Mouse (Mus musculus) midbrain, embryonic 15.5 days (tissue): ENCODE results near the gene Fhod1. TPM values are rescaled to one million over a fixed set of nuclear protein-coding genes. Genes with fewer than 3 reads are reported as not detected.

Experiments used
- ATAC-seq: fragments of 200-750 bp; cut with Nextera tagmentation; replicated peaks from 2 replicates; pipeline ENCODE4 v1.8.0; 2017; ENCODE audit warnings: moderate TSS enrichment
- H3K27ac ChIP-seq: fragments of 300-500 bp; sonication (generic); 2 replicates; pipeline ENCODE4 v1.5.1; 2015; ENCODE audit warnings: mild to moderate bottlenecking, inconsistent platforms
- H3K27me3 ChIP-seq: fragments of 300-500 bp; sonication (generic); replicated peaks from 2 replicates; pipeline ENCODE4 v1.6.1; 2015; ENCODE audit warnings: inconsistent platforms
- H3K36me3 ChIP-seq: fragments of 300-500 bp; sonication (generic); replicated peaks from 2 replicates; pipeline ENCODE4 v1.6.1; 2015; ENCODE audit warnings: inconsistent platforms
- H3K4me1 ChIP-seq: fragments of 300-500 bp; sonication (generic); 2 replicates; pipeline ENCODE4 v1.6.1; 2015; ENCODE audit warnings: inconsistent platforms
- H3K4me2 ChIP-seq: fragments of 300-500 bp; sonication (generic); 2 replicates; pipeline ENCODE4 v1.6.1; 2015; ENCODE audit warnings: inconsistent platforms, mild to moderate bottlenecking, moderate library complexity
- H3K4me3 ChIP-seq: fragments of 300-500 bp; sonication (generic); 2 replicates; pipeline ENCODE4 v1.5.1; 2015; ENCODE audit warnings: mild to moderate bottlenecking, inconsistent platforms
- H3K9ac ChIP-seq: fragments of 300-500 bp; sonication (generic); 2 replicates; pipeline ENCODE4 v1.6.1; 2015; ENCODE audit warnings: mild to moderate bottlenecking, inconsistent platforms
- H3K9me3 ChIP-seq: fragments of 300-500 bp; sonication (generic); 2 replicates; pipeline ENCODE4 v1.6.1; 2016; ENCODE audit warnings: inconsistent platforms
- WGBS: fragments of 180-500 bp; shearing (Covaris S2); methylation state at CpG from one replicate; pipeline ENCODE4 v1.1.7; 2015; ENCODE audit warnings: mixed read lengths; 5-methylcytosine and 5-hydroxymethylcytosine counted together
- microRNA counts: library from miRNA; unstranded; fragments of <30 nt; microRNA quantifications from one replicate; lab custom pipeline; 2016
- microRNA-seq: library from miRNA; unstranded; fragments of <30 nt; microRNA quantifications from one replicate; pipeline ENCODE4, GENCODE M21; 2016
- polyA plus RNA-seq: library from polyadenylated mRNA; unstranded; fragments of >200 nt; fragmentation: Nextera tagmentation; extraction: Ambion mirVana; gene quantifications from 2 replicates; pipeline ENCODE4 v1.2.1, GENCODE M21; 2015

Fhod1 gene
- polyA plus RNA-seq, 1 experiment from 2014 or later, result 0.88 TPM

GRCm38 (mm10) chr8:105288231-105288630 is 59.5 kb downstream of the Fhod1 start:
- peaks cover 5% of the 10 kb centered on the region; the same call in 1 of the 2 replicates for H3K36me3 ChIP-seq
- WGBS, result 82% methylated on average over 5 of the region's 5 CpGs
- H3K4me3 ChIP-seq, result peak overlapping the region; percentile 62
- no peaks in the 10 kb centered on the region for H3K9me3 ChIP-seq
- peak overlapping the region; percentile 94; the same call in 1 of the 2 replicates for H3K27ac ChIP-seq
- H3K4me1 ChIP-seq, result peaks cover 51% of the 10 kb centered on the region
- ATAC-seq, result no peak
- H3K27me3 ChIP-seq, result no peaks in the 10 kb centered on the region
- H3K9ac ChIP-seq, result peak overlapping the region; percentile 68
- peak overlapping the region; percentile 70 for H3K4me2 ChIP-seq

DNA sequence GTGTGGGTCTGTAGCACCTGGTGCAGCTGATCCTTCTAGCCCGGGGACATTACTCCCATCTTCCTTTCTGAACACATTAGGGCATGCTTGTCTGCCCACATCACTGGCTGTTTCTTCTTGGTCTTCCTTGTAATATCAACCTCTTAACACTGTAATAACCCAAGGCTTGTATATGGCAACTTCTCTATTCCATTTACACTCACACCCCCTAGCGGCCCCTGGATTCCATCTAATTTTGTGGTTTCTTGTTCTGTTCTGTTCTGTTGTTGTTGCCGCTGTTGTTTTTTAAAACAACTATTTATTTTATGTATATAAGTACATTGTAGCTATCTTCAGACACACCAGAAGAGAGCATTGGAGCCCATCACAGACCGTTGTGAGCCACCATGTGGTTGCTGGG is 60.8 kb downstream of the Fhod1 start:
- no peaks in the 10 kb centered on the region for H3K9me3 ChIP-seq
- 92% methylated on average over 4 of the region's 4 CpGs for WGBS
- 0 out of 2 replicates have a peak overlapping the region, but pooled peaks have one; percentile 62 for H3K4me3 ChIP-seq
- H3K9ac ChIP-seq, result 0 out of 2 replicates have a peak overlapping the region, but pooled peaks have one; percentile 17
- H3K4me2 ChIP-seq, result peak overlapping the region; percentile 70
- no peak for ATAC-seq
- peaks cover 51% of the 10 kb centered on the region for H3K4me1 ChIP-seq
- H3K27ac ChIP-seq, result no peak overlapping the region
- no peaks in the 10 kb centered on the region for H3K27me3 ChIP-seq
- H3K36me3 ChIP-seq, result peaks cover 14% of the 10 kb centered on the region

DNA sequence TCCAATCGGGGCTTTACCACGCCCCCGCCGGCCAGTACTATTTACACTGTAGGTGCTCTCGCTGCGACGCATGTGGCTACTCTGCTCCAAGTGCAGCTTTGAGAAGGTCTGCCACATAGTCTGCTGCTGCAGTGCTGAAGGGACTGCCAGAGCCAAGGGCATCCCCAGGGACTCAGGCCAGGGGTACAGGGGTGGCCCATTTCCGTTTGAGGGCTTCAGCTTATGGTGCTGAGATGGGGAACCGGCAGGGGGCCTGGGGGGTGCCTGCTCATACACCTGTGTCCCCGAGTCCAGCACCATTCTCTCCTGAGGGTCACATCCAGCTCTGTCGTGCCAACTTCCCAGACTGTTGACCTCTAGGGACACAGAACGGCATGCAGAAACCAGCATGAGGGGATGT is 62.2 kb downstream of the Fhod1 start:
- Histone ChIP-seq H3K27me3 (no peaks in the 10 kb centered on the region), H3K27ac (no peak overlapping the region), H3K9me3 (no peaks in the 10 kb centered on the region), H3K4me2 (0 out of 2 replicates have a peak overlapping the region, but pooled peaks have one; percentile 70), H3K4me3 (no peak overlapping the region), H3K36me3 (peaks cover 20% of the 10 kb centered on the region), H3K9ac (no peak overlapping the region), H3K4me1 (peaks cover 45% of the 10 kb centered on the region)
- WGBS, result 46% methylated on average over 12 of the region's 12 CpGs
- no peak for ATAC-seq

DNA sequence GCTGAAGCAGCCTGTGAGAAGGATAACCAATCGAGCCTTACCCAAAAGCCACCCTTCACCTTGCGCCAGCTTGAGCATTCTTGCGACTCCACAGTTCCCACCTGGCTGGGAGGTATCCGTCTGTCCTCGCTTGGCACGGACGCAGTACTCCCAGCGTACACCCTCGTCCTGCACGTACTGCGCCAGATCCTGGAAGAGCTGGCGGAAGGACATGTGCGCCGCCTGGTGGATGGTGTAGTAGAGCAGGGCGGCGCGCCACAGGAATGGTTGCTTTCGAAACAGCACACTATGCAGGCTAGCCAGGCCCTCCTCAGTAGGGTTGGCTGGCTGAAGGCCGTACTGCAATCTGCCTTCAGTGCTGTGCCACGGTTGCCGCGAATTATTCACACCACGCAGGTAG is 64.7 kb downstream of the Fhod1 start:
- H3K27ac ChIP-seq, result no peak overlapping the region
- peaks cover 24% of the 10 kb centered on the region for H3K36me3 ChIP-seq
- no peak overlapping the region for H3K4me2 ChIP-seq
- H3K4me3 ChIP-seq, result no peak overlapping the region
- H3K27me3 ChIP-seq, result peaks cover 17% of the 10 kb centered on the region
- no peaks in the 10 kb centered on the region for H3K9me3 ChIP-seq
- H3K9ac ChIP-seq, result no peak overlapping the region
- no peak for ATAC-seq
- H3K4me1 ChIP-seq, result peaks cover 41% of the 10 kb centered on the region
- WGBS, result 32% methylated on average over 23 of the region's 23 CpGs

DNA sequence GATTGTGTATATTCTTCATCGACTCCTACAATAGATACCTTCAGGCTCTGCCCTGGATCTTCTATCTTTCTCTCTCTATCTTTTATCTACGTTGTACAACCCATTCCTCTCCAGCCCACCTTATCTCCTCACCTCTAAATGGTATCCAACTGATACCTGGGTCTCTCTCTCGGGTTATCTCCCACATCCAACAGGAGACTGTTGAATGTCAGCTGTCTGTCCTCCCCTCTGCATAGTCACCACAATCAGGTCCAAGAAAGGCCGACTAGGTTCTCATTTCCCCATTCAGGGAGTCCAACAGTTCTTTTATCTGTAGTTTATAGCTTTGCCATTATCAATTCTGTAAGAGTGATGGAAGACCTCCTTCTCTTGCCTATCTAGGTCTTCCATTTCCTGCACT is 65.5 kb downstream of the Fhod1 start:
- no peak for ATAC-seq
- Histone ChIP-seq H3K36me3 (peaks cover 24% of the 10 kb centered on the region), H3K27me3 (peaks cover 20% of the 10 kb centered on the region), H3K4me3 (no peak overlapping the region), H3K4me1 (peaks cover 32% of the 10 kb centered on the region), H3K9me3 (no peaks in the 10 kb centered on the region), H3K9ac (no peak overlapping the region), H3K27ac (no peak overlapping the region), H3K4me2 (no peak overlapping the region)
- WGBS, result 88% methylated on average over 4 of the region's 4 CpGs

GRCm38 (mm10) chr8:105281821-105282220 is 65.9 kb downstream of the Fhod1 start:
- Histone ChIP-seq H3K4me2 (no peak overlapping the region), H3K9ac (no peak overlapping the region), H3K4me3 (no peak overlapping the region), H3K27ac (no peak overlapping the region), H3K4me1 (peaks cover 31% of the 10 kb centered on the region), H3K9me3 (no peaks in the 10 kb centered on the region), H3K27me3 (peaks cover 24% of the 10 kb centered on the region), H3K36me3 (peaks cover 24% of the 10 kb centered on the region)
- WGBS, result 87% methylated on average over 12 of the region's 12 CpGs
- no peak for ATAC-seq

DNA sequence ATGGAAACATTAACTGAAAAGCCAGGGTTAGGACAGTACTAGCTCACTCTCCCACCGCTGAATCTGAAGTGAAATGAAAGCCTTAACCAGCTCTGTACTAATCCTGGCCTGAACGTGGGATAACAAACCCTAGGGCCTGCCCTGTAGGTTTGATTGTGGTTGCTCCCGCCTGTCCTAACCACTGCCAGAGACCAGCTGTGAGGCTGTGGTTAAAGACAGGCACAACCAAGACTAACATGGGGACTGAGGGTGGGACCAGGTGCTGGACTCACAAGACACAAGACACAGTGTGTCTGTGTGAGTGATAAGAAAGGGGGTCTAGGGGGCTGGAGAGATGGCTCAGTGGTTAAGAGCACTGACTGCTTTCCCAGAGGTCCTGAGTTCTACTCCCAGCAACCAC is 67.2 kb downstream of the Fhod1 start:
- Histone ChIP-seq H3K4me2 (no peak overlapping the region), H3K27ac (no peak overlapping the region), H3K4me1 (peaks cover 31% of the 10 kb centered on the region), H3K9ac (no peak overlapping the region), H3K36me3 (peaks cover 24% of the 10 kb centered on the region), H3K9me3 (no peaks in the 10 kb centered on the region), H3K4me3 (no peak overlapping the region), H3K27me3 (peaks cover 34% of the 10 kb centered on the region)
- no peak for ATAC-seq
- 60% methylated on average over 3 of the region's 3 CpGs for WGBS

MicroRNAs within 50 kb of the gene (microRNA counts, 519-probe panel; counts per million panel counts)
- 2,275 counts per million, percentile 32 among the panel's probes with 10 or more counts for microRNA mmu-miR-328 (lab: Ali Mortazavi, UCI)

Small RNA genes within 50 kb of the gene (microRNA-seq; reads per million reads assigned to microRNA genes)
- gene Gm27320 (not detected), gene Mir328 (346 reads per million, percentile 66 among the genes with 10 or more reads in this experiment)

Other genes with a start within 250 kb of the Fhod1 start
- 0.06 TPM in 1 of 2 replicates, not detected in the other for gene Ces4a, start 216.2 kb downstream of the Fhod1 start, polyA plus RNA-seq
- 20.3 and 22.5 TPM in 2 replicates for gene Cbfb, start 177.3 kb downstream of the Fhod1 start, polyA plus RNA-seq
- gene D230025D16Rik, start 122.8 kb downstream of the Fhod1 start, polyA plus RNA-seq, result 37.1 and 37.6 TPM in 2 replicates
- gene B3gnt9, start 92.8 kb downstream of the Fhod1 start, polyA plus RNA-seq, result 8.1 TPM in 2 replicates
- 13.5 and 13.6 TPM in 2 replicates for gene Tradd, start 83.3 kb downstream of the Fhod1 start, polyA plus RNA-seq
- 0.99 and 1.3 TPM in 2 replicates for gene Fbxl8, start 83.3 kb downstream of the Fhod1 start, polyA plus RNA-seq
- gene Hsf4, start 78.2 kb downstream of the Fhod1 start, polyA plus RNA-seq, result 0.25 and 0.42 TPM in 2 replicates
- gene Nol3, start 71.8 kb downstream of the Fhod1 start, polyA plus RNA-seq, result 4.0 and 4.5 TPM in 2 replicates
- gene 4931428F04Rik, start 58.1 kb downstream of the Fhod1 start, polyA plus RNA-seq, result 165 and 173 TPM in 2 replicates
- gene Exoc3l, start 51.9 kb downstream of the Fhod1 start, polyA plus RNA-seq, result 11.8 and 12.7 TPM in 2 replicates
- gene E2f4, start 50.3 kb downstream of the Fhod1 start, polyA plus RNA-seq, result 45.3 and 48.9 TPM in 2 replicates
- 1.1 and 1.3 TPM in 2 replicates for gene Elmo3, start 42.4 kb downstream of the Fhod1 start, polyA plus RNA-seq
- gene Lrrc29, start 21.7 kb downstream of the Fhod1 start, polyA plus RNA-seq, result 0.68 and 1.1 TPM in 2 replicates
- gene Tmem208, start 21.6 kb downstream of the Fhod1 start, polyA plus RNA-seq, result 130 and 139 TPM in 2 replicates
- 12.0 and 12.2 TPM in 2 replicates for gene Slc9a5, start 890 bp upstream of the Fhod1 start, polyA plus RNA-seq
- 2.1 and 2.4 TPM in 2 replicates for gene Plekhg4, start 25.3 kb upstream of the Fhod1 start, polyA plus RNA-seq
- not detected in 2 replicates for gene Kctd19, start 65.5 kb upstream of the Fhod1 start, polyA plus RNA-seq
- 0.97 and 1.3 TPM in 2 replicates for gene Lrrc36, start 65.6 kb upstream of the Fhod1 start, polyA plus RNA-seq
- 125 and 127 TPM in 2 replicates for gene Tppp3, start 123.6 kb upstream of the Fhod1 start, polyA plus RNA-seq
- gene Zdhhc1, start 148.9 kb upstream of the Fhod1 start, polyA plus RNA-seq, result 36.5 and 39.9 TPM in 2 replicates
- 4.7 and 4.9 TPM in 2 replicates for gene Hsd11b2, start 170.8 kb upstream of the Fhod1 start, polyA plus RNA-seq
- gene Atp6v0d1, start 218.1 kb upstream of the Fhod1 start, polyA plus RNA-seq, result 234 and 240 TPM in 2 replicates